Mouse (Mus musculus) kidney, adult 2 months (tissue): ENCODE measurements around the gene BC048562. TPM values are rescaled to one million over a fixed set of nuclear protein-coding genes. Genes with fewer than 3 reads are reported as not detected.

ENCODE experiments used
- DNase-seq: peaks from one replicate; pipeline ENCODE4 v3.0.0; 2021
- H3K27ac ChIP-seq: fragments of 200-500 bp; 2 replicates; pipeline ENCODE4 v1.5.1; 2012; ENCODE audit warnings: low read depth, low read length, control low read depth, inconsistent platforms; ENCODE audit not compliant: insufficient read depth
- H3K27me3 ChIP-seq: fragments of 200-500 bp; replicated peaks from 2 replicates; pipeline ENCODE4 v1.6.1; 2012; ENCODE audit warnings: mild to moderate bottlenecking, moderate library complexity, low read length, inconsistent platforms; ENCODE audit not compliant: control insufficient read depth, insufficient read depth
- H3K36me3 ChIP-seq: fragments of 200-500 bp; 2 replicates; pipeline ENCODE4 v1.6.1; 2012; ENCODE audit warnings: mild to moderate bottlenecking, moderate library complexity, low read length, inconsistent platforms; ENCODE audit not compliant: control insufficient read depth, insufficient read depth
- H3K4me1 ChIP-seq: fragments of 200-500 bp; 2 replicates; pipeline ENCODE4 v1.6.1; 2011; ENCODE audit warnings: low read length; ENCODE audit not compliant: control insufficient read depth, insufficient read depth
- H3K4me3 ChIP-seq: fragments of 200-500 bp; 2 replicates; pipeline ENCODE4 v1.5.1; 2011; ENCODE audit warnings: mild to moderate bottlenecking, low read depth, low read length, control low read depth; ENCODE audit not compliant: insufficient read depth
- CTCF ChIP-seq: fragments of 200-500 bp; conservative IDR thresholded peaks from 2 replicates; pipeline ENCODE4 v1.5.1; 2011; ENCODE audit warnings: low read depth, mild to moderate bottlenecking, control low read depth, low read length, moderate library complexity, mixed read lengths; ENCODE audit not compliant: insufficient read depth, insufficient read length
- POLR2A ChIP-seq: fragments of 200-500 bp; IDR thresholded peaks from one replicate; pipeline ENCODE4 v1.6.1; 2011; ENCODE audit warnings: low read depth, low read length, control low read depth
- WGBS: fragments of 180-500 bp; shearing (Covaris S2); methylation state at CpG from one replicate; pipeline ENCODE4 v1.1.7; 2018; 5-methylcytosine and 5-hydroxymethylcytosine counted together
- polyA plus RNA-seq: library from polyadenylated mRNA; depleted of rRNA; stranded (reverse); fragments of >200 nt; gene quantifications from 2 replicates; pipeline ENCODE4 v1.2.3, GENCODE M21; 2012

Gene BC048562
- polyA plus RNA-seq, 1 experiment, result not detected

DNA sequence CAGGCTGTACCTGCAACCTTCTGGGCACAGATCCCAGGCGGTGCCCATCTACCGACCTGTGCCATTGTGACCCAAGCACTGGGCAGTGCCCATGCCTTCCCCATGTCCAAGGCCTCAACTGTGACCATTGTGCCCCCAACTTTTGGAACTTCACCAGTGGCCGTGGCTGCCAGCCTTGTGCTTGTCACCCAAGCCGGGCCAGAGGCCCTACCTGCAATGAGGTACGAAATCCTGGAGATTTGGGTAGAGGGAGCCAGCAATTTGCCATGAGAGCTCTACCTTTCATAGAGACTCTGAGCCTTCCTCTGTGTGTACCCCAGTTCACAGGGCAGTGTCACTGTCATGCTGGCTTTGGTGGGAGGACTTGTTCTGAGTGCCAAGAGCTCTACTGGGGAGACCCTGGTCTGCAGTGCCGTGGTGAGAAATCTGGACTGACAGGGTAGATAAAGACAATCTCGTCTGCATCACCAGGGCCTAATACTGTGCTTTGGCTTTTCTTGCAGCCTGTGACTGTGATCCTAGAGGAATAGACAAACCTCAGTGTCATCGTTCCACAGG lies 50.8 kb downstream of the BC048562 start:
- WGBS, result 93% methylated on average over 8 of the region's 8 CpGs
- H3K4me1 ChIP-seq, result peaks cover 2% of the 10 kb centered on the region
- H3K4me3 ChIP-seq, result no peak overlapping the region
- no peaks in the 10 kb centered on the region for H3K36me3 ChIP-seq
- DNase-seq, result no peak
- TF ChIP-seq POLR2A (no peak), CTCF (no peak)
- H3K27me3 ChIP-seq, result no peaks in the 10 kb centered on the region
- H3K27ac ChIP-seq, result no peak overlapping the region

DNA sequence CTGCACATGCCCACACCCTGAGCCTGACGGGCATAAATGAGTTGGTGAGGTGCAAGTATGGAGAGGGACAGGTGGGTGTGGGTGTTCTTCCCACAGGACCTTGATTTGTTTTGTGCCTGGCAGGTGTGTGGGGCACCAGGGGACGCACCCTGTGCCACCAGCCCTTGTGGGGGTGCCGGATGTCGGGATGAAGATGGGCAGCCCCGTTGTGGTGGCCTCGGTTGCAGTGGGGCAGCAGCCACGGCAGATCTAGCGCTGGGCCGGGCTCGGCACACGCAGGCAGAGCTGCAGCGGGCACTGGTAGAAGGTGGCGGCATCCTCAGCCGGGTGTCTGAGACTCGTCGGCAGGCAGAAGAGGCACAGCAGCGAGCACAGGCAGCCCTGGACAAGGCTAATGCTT lies 52.1 kb downstream of the BC048562 start:
- 96% methylated on average over 17 of the region's 17 CpGs for WGBS

DNA sequence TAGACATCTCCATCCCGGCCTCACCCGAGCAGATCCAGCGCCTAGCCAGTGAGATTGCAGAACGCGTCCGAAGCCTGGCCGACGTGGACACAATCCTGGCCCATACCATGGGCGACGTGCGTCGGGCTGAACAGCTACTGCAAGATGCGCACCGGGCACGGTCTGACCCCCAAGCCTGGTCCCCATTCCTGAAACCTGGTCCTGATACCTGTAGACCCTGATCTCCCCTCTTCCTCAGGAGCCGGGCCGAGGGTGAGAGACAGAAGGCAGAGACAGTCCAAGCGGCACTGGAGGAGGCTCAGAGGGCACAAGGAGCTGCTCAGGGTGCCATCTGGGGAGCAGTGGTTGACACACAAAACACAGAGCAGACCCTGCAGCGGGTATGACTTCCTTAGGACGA lies 52.9 kb downstream of the BC048562 start:
- H3K4me3 ChIP-seq, result no peak overlapping the region
- no peak for TF ChIP-seq CTCF
- TF ChIP-seq POLR2A, result no peak
- H3K36me3 ChIP-seq, result peaks cover 3% of the 10 kb centered on the region; the same call in 1 of the 2 replicates
- no peaks in the 10 kb centered on the region for H3K27me3 ChIP-seq
- H3K27ac ChIP-seq, result no peak overlapping the region
- peaks cover 6% of the 10 kb centered on the region for H3K4me1 ChIP-seq
- no peak for DNase-seq
- WGBS, result 97% methylated on average over 20 of the region's 20 CpGs

More for the DNA sequence above, 52.1 kb downstream of the BC048562 start:
- Histone ChIP-seq H3K27ac (no peak overlapping the region), H3K27me3 (no peaks in the 10 kb centered on the region), H3K4me3 (no peak overlapping the region), H3K4me1 (peaks cover 6% of the 10 kb centered on the region), H3K36me3 (no peaks in the 10 kb centered on the region; the same call in 1 of the 2 replicates)
- DNase-seq, result no peak
- no peak for TF ChIP-seq CTCF
- no peak for TF ChIP-seq POLR2A

DNA sequence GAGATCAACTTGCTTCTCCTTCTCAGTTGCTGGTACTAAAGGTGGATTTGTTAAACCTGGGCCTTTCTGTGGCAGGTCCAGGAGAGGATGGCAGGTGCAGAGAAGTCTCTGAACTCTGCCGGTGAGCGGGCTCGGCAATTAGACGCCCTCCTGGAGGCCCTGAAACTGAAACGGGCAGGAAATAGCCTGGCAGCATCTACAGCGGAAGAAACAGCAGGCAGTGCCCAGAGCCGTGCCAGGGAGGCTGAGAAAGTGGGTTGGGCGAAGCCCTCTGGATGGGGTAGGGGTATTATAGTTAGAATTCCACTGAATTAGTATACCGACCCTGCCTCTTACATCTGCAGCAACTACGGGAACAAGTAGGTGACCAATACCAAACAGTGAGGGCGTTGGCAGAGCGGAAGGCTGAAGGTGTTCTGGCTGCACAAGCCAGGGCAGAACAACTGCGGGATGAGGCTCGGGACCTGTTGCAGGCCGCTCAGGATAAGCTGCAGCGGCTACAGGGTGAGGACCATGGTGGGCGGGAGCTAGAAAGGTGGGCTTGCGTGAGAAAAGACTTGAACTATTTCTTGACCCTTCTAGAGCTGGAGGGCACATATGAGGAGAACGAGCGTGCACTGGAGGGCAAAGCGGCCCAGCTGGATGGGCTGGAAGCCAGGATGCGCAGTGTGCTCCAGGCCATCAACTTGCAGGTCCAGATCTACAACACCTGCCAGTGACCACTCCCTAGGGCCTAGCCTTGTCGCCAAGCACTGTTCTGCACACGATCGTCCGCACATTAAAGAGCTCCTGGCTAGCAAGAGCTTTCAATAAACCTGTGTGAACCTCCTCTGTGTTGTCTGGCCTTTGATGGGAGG lies 53.6 kb downstream of the BC048562 start:
- peak overlapping the region; percentile 75 for H3K27ac ChIP-seq
- 56% methylated on average over 26 of the region's 26 CpGs for WGBS
- TF ChIP-seq POLR2A (peak; percentile 5), CTCF (no peak)
- DNase-seq, result no peak
- no peaks in the 10 kb centered on the region for H3K27me3 ChIP-seq
- H3K4me3 ChIP-seq, result peak overlapping the region; percentile 81
- peaks cover 3% of the 10 kb centered on the region; the same call in 1 of the 2 replicates for H3K36me3 ChIP-seq
- H3K4me1 ChIP-seq, result peaks cover 6% of the 10 kb centered on the region

DNA sequence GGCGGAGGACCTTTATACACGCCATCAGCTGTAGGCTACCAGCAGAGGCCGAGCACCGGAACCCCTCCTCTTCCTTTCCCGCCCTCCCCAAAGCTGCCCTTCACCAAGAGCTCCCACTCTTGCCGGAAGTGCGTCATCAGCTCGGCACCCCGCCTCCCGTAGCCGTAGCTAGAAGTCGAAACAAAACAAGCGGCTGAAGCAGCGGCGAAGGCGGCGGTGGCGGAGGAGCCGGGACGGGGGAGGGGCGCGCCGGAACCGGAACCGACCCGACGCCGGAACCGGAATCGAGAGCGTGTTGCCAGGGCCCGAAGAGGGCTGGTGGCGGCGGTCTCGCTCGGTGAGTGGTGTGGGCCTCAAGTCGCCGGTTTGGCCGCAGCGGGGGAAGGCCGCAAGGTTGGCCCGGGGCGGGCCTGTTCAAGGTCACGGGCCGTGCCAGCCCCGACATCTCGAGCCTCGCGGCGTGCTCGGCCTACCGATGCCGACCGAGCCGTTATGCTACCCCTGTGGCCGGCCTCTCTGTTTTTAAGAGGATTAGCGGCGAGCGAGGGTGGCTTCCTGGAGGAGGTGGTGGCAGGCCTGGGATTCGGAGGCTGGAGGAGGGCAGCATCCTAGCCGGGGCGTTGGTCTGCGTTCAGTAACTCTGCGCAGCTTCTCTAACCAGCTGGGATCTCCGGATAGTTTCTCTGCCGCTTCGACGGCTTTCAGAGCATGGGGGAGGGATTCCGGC lies 54.4 kb downstream of the BC048562 start, which contains the start of gene Usp19:
Gene Usp19, plus strand, starts transcription at position 44 of the 727 bp plus-strand sequence.
- Histone ChIP-seq H3K27ac (peak within 1 kb of the TSS; percentile 75), H3K4me3 (peak within 1 kb of the TSS; percentile 81), H3K36me3 (peaks cover 6% of the 10 kb centered on the region; the same call in 1 of the 2 replicates), H3K4me1 (peaks cover 6% of the 10 kb centered on the region), H3K27me3 (no peaks in the 10 kb centered on the region)
- DNase-seq, result peak; percentile 99
- TF ChIP-seq POLR2A, result peak; percentile 21
- no peak for TF ChIP-seq CTCF
- 1% methylated on average over 69 of the region's 69 CpGs for WGBS

DNA sequence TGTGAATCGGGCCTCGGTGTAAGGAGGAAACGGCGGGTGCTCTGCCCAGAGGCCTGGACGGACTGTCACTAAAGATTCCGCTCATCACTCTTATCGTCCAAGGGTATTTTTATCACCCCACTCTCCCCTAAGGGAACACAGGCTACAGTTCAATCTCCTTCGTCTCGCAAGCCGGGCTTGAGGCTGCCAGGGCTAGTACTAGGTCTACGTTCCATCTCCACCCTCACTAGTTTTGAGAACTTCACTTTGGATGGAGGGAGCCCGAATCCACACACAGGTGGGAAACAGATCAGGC lies 55.0 kb downstream of the BC048562 start:
- Histone ChIP-seq H3K27me3 (no peaks in the 10 kb centered on the region), H3K4me1 (peaks cover 6% of the 10 kb centered on the region), H3K36me3 (peaks cover 6% of the 10 kb centered on the region; the same call in 1 of the 2 replicates), H3K4me3 (peak overlapping the region; percentile 81), H3K27ac (peak overlapping the region; percentile 75)
- WGBS, result under 1% methylated on average over 12 of the region's 12 CpGs
- no peak for TF ChIP-seq CTCF
- no peak for TF ChIP-seq POLR2A
- no peak for DNase-seq
